Mouse (Mus musculus) myocyte (in vitro differentiated cells): ENCODE data around the gene Slc46a2.

ENCODE experiments used
- CEBPB ChIP-seq: IDR thresholded peaks from 2 replicates; pipeline ENCODE4 v1.6.1; 2011; ENCODE audit warnings: mild to moderate bottlenecking, moderate library complexity; ENCODE audit not compliant: poor library complexity, insufficient read depth, severe bottlenecking
- E2F4 ChIP-seq: IDR thresholded peaks from one replicate; pipeline ENCODE4 v1.6.1; 2011; ENCODE audit warnings: mild to moderate bottlenecking, control low read depth, moderate library complexity; ENCODE audit not compliant: insufficient read depth
- MAX ChIP-seq: IDR thresholded peaks from one replicate; pipeline ENCODE4 v1.6.1; 2011; ENCODE audit warnings: low read depth, mild to moderate bottlenecking, control low read depth
- MYOD1 ChIP-seq, 3 experiments: IDR thresholded peaks; one replicate each; pipeline ENCODE4 v1.6.1; 2011; ENCODE audit warnings: control low read depth in 2 of 3, low read depth in 2 of 3, mild to moderate bottlenecking in 2 of 3, moderate library complexity in 1 of 3; ENCODE audit not compliant: insufficient read length in 2 of 3, control insufficient read depth in 1 of 3
- MYOG ChIP-seq, 3 experiments: IDR thresholded peaks; one replicate each; pipeline ENCODE4 v1.6.1; 2011; ENCODE audit warnings: control low read depth in 2 of 3, low read depth in 2 of 3, mild to moderate bottlenecking in 2 of 3; ENCODE audit not compliant: insufficient read length in 2 of 3, control insufficient read depth in 1 of 3, insufficient read depth in 1 of 3
- POLR2A ChIP-seq: IDR thresholded peaks from one replicate; pipeline ENCODE4 v1.6.1; 2011; ENCODE audit warnings: low read depth, mild to moderate bottlenecking, control low read depth, moderate library complexity; ENCODE audit not compliant: insufficient read length
- POLR2AphosphoS2 ChIP-seq: IDR thresholded peaks from one replicate; pipeline ENCODE4 v1.6.1; 2011; ENCODE audit warnings: low read depth, control low read depth; ENCODE audit not compliant: insufficient read length
- SRF ChIP-seq: IDR thresholded peaks from one replicate; pipeline ENCODE4 v1.6.1; 2011; ENCODE audit warnings: low read depth; ENCODE audit not compliant: control insufficient read depth, insufficient read length
- TCF12 ChIP-seq: IDR thresholded peaks from one replicate; pipeline ENCODE4 v1.6.1; 2011; ENCODE audit warnings: mild to moderate bottlenecking, control low read depth; ENCODE audit not compliant: poor library complexity, insufficient read depth, severe bottlenecking
- USF1 ChIP-seq: IDR thresholded peaks from one replicate; pipeline ENCODE4 v1.6.1; 2011; ENCODE audit warnings: low read depth, mild to moderate bottlenecking, control low read depth, moderate library complexity

DNA sequence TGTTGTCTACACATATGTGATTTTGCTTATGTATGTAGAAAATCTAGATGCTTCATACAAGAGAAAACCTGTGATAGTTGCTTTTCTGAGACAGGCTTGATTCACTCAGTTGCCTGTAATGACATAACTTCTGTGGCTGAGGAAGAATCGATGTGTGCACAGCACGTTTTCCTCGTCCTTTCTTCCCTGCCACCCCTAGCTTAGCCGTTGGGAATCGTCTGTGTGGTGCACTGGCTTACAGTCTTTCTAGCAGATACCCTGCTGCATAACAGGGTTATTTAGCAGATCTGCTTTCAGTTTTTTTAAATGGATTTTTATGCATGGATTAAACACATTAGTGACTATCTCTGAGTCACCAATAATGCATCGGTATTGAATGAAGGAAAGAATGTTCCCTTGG, 38.3 kb downstream of the Slc46a2 start:
- TF ChIP-seq POLR2A (no peak), MAX (no peak), E2F4 (no peak), POLR2AphosphoS2 (no peak), USF1 (no peak), SRF (no peak), TCF12 (no peak), MYOG (IDR thresholded peaks at IDR 0.05; ENCODE audit: control insufficient read depth in 1 of 3, insufficient read depth in 1 of 3, insufficient read length in 2 of 3, low read depth in 2 of 3) (no peak), MYOD1 (IDR thresholded peaks at IDR 0.05; ENCODE audit: control insufficient read depth in 1 of 3, insufficient read length in 2 of 3, low read depth in 2 of 3) (no peak), CEBPB (no peak)
